Mouse (Mus musculus) left cerebral cortex, adult 9 months (tissue): Measurements from ENCODE around the gene Slc25a21.

ENCODE experiments used
- DNase-seq, 2 experiments: peaks; one replicate each; pipeline ENCODE4 v3.0.0; 2022; ENCODE audit warnings: low spot score in 2 of 2

Slc25a21 gene

GRCm38 (mm10) chr12:56767474-56767873, 429.8 kb downstream of the Slc25a21 start:
- DNase-seq: no peak

GRCm38 (mm10) chr12:56737104-56737503, 460.2 kb downstream of the Slc25a21 start:
- no peak for DNase-seq

- DNase-seq: no peak
Observed at GRCm38 (mm10) chr12:56727631-56728030, 469.6 kb downstream of the Slc25a21 start.

- no peak for DNase-seq
Observed at GRCm38 (mm10) chr12:56718707-56719051, 478.6 kb downstream of the Slc25a21 start.

- no peak for DNase-seq
Observed at GRCm38 (mm10) chr12:56717971-56718706, 479.1 kb downstream of the Slc25a21 start.

- DNase-seq: no peak
Observed at GRCm38 (mm10) chr12:56701004-56701403, 496.3 kb downstream of the Slc25a21 start.

GRCm38 (mm10) chr12:56699915-56700900, 497.1 kb downstream of the Slc25a21 start:
- no peak for DNase-seq

- no peak for DNase-seq
Observed at GRCm38 (mm10) chr12:56699351-56699750, 497.9 kb downstream of the Slc25a21 start.

GRCm38 (mm10) chr12:56698191-56698980, 498.9 kb downstream of the Slc25a21 start:
- DNase-seq: no peak

GRCm38 (mm10) chr12:56697785-56698184, 499.5 kb downstream of the Slc25a21 start:
- DNase-seq: no peak

- no peak for DNase-seq
Observed at GRCm38 (mm10) chr12:56697011-56697740, 500.1 kb downstream of the Slc25a21 start.

GRCm38 (mm10) chr12:56696174-56697010, 500.9 kb downstream of the Slc25a21 start:
- DNase-seq: no peak

- DNase-seq: no peak
Observed at GRCm38 (mm10) chr12:56695358-56696173, 501.7 kb downstream of the Slc25a21 start.

- no peak for DNase-seq
Observed at GRCm38 (mm10) chr12:56694936-56695335, 502.3 kb downstream of the Slc25a21 start.

- no peak for DNase-seq
Observed at GRCm38 (mm10) chr12:56694361-56694760, 502.9 kb downstream of the Slc25a21 start.

GRCm38 (mm10) chr12:56693411-56694098, 503.7 kb downstream of the Slc25a21 start:
- DNase-seq: no peak

GRCm38 (mm10) chr12:56692536-56692935, 504.7 kb downstream of the Slc25a21 start:
- DNase-seq: no peak

GRCm38 (mm10) chr12:56691427-56692079, 505.7 kb downstream of the Slc25a21 start, which contains the start of gene Pax9:
Pax9 (plus strand) TSS chr12:56691767.
- no peak for DNase-seq
